Mouse (Mus musculus): ENCODE measurements at regions not wholly inside any gene's neighbourhood (a gene's known extent, or its start where the extent isn't known, plus 50 kb on each side); places are given as distances from the start of the nearest gene placed in this dataset.
A peak's percentile ranks its signal among the peaks of the same experiment; 100 is the strongest.
"Not testable (repeated sequence)": the region's sequence is repeated elsewhere in the genome, so short reads cannot be mapped to it uniquely, and the experiment has no call there.

GRCm38 (mm10) chr8:83837637-83838378 lies 62.1 kb upstream of the Adgrl1 start:
- no peak overlapping the region for H3K4me2 ChIP-seq (replicated peaks)

GRCm38 (mm10) chr8:83829851-83830250 lies 70.1 kb upstream of the Adgrl1 start:
- no peak overlapping the region for H3K9ac ChIP-seq
- ATAC-seq (ENCODE audit: insufficient number of reproducible peaks, low FRiP score, low TSS enrichment, low read depth) = no peak
- H3K36me3 ChIP-seq = no peaks in the 10 kb centered on the region
- 72% methylated on average over 2 of the region's 2 CpGs for WGBS
- no peak overlapping the region for H3K4me2 ChIP-seq (replicated peaks)
- H3K27ac ChIP-seq (replicated peaks) = no peak overlapping the region
- no peak overlapping the region for H3K4me3 ChIP-seq (replicated peaks)
- H3K4me1 ChIP-seq = no peaks in the 10 kb centered on the region
- no peaks in the 10 kb centered on the region for H3K9me3 ChIP-seq (replicated peaks)
- no peaks in the 10 kb centered on the region for H3K27me3 ChIP-seq

More at GRCm38 (mm10) chr8:83837637-83838378, 62.1 kb upstream of the Adgrl1 start:
- Histone ChIP-seq H3K9me3 (replicated peaks) (no peaks in the 10 kb centered on the region), H3K4me3 (replicated peaks) (no peak overlapping the region), H3K27me3 (no peaks in the 10 kb centered on the region), H3K36me3 (no peaks in the 10 kb centered on the region), H3K9ac (no peak overlapping the region), H3K4me1 (no peaks in the 10 kb centered on the region), H3K27ac (replicated peaks) (no peak overlapping the region)
- no peak for ATAC-seq (ENCODE audit: insufficient number of reproducible peaks, low FRiP score, low TSS enrichment, low read depth)
- WGBS = 52% methylated on average over 9 of the region's 9 CpGs

DNA sequence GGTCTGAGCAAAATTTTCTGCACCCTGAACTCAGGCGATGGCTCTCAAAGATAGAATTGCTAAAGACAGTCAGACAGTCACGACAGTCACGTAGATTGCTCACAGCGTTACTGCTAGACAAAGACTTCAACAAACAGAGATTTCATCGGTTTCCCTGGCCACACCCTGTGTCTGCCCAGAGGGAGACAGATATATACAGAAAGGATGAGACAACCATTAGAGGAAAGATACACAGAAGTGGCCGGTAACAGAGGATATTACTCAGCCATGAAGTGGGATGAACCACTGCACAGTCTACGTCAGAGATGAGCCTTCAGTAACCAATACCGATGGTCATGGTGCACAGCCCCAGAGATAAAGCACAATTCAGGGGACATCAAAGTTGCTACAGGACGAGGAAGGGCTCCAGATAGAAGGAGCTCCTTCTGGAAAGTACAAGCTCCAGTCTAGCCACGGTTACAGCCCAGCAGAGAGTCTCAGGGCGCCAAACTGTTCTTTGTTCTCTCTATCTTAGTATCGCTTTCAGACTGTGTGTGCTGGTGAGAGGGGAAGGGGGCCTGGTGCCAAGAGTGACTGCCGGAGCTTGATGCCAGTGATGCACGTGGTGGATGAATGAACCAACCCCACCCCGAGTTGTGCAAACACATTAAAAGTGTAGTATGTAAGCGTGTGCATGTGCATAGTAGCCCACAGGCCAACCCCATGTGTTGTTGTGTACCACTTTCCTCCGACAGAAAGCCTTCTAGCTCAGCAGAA lies 74.8 kb upstream of the Adgrl1 start:
- H3K9me3 ChIP-seq (replicated peaks) = no peaks in the 10 kb centered on the region
- H3K4me1 ChIP-seq = no peaks in the 10 kb centered on the region
- H3K27ac ChIP-seq (replicated peaks) = no peak overlapping the region
- H3K36me3 ChIP-seq = no peaks in the 10 kb centered on the region
- H3K4me3 ChIP-seq (replicated peaks) = no peak overlapping the region
- 81% methylated on average over 17 of the region's 17 CpGs for WGBS
- no peak overlapping the region for H3K4me2 ChIP-seq (replicated peaks)
- no peak for ATAC-seq (ENCODE audit: insufficient number of reproducible peaks, low FRiP score, low TSS enrichment, low read depth)
- no peak overlapping the region for H3K9ac ChIP-seq
- no peaks in the 10 kb centered on the region for H3K27me3 ChIP-seq

- Histone ChIP-seq H3K4me3 (replicated peaks) (no peak overlapping the region), H3K27me3 (no peaks in the 10 kb centered on the region), H3K4me2 (replicated peaks) (no peak overlapping the region), H3K4me1 (no peaks in the 10 kb centered on the region), H3K27ac (replicated peaks) (no peak overlapping the region), H3K36me3 (no peaks in the 10 kb centered on the region), H3K9me3 (replicated peaks) (no peaks in the 10 kb centered on the region), H3K9ac (no peak overlapping the region)
- no peak for ATAC-seq (ENCODE audit: insufficient number of reproducible peaks, low FRiP score, low TSS enrichment, low read depth)
- 80% methylated on average over 4 of the region's 4 CpGs for WGBS
These were observed 78.0 kb upstream of the Adgre5 start for GRCm38 (mm10) chr8:83819086-83819485.

DNA sequence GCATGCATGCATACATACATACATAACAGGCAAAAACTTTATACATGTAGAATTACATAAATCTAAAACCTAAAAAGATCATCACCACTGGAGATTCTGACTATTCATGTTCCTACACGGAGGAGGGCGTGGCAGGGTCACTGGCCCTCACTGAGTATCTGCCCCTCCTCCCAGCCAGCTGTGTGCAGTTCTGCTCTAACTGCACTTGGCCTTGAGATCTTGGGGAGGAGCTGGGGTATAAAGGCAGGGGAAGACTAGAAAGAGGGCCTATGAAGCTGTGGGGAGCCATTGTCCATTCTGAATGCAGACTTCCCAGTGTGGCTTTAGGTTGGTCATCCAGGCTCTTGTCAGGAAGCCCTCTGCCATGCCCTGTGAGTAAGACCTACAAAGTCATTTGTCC lies 69.5 kb upstream of the Adgre5 start:
- WGBS = 75% methylated on average over 2 of the region's 2 CpGs
- H3K27ac ChIP-seq (replicated peaks) = no peak overlapping the region
- no peak overlapping the region for H3K4me2 ChIP-seq (replicated peaks)
- no peak for ATAC-seq (ENCODE audit: insufficient number of reproducible peaks, low FRiP score, low TSS enrichment, low read depth)
- 0 out of 2 replicates have a peak, but pooled peaks cover under 1% of the 10 kb centered on the region for H3K4me1 ChIP-seq
- no peak overlapping the region for H3K4me3 ChIP-seq (replicated peaks)
- no peaks in the 10 kb centered on the region for H3K27me3 ChIP-seq
- H3K9me3 ChIP-seq (replicated peaks) = no peaks in the 10 kb centered on the region
- no peak overlapping the region for H3K9ac ChIP-seq
- no peaks in the 10 kb centered on the region for H3K36me3 ChIP-seq

GRCm38 (mm10) chr8:83805612-83806011 lies 64.5 kb upstream of the Adgre5 start:
- no peaks in the 10 kb centered on the region for H3K36me3 ChIP-seq
- no peaks in the 10 kb centered on the region for H3K9me3 ChIP-seq (replicated peaks)
- no peak for ATAC-seq (ENCODE audit: insufficient number of reproducible peaks, low FRiP score, low TSS enrichment, low read depth)

GRCm38 (mm10) chr8:83803312-83803711 lies 62.2 kb upstream of the Adgre5 start:
- not testable (repeated sequence) for H3K4me3 ChIP-seq (replicated peaks); H3K27me3 ChIP-seq; H3K4me1 ChIP-seq; H3K27ac ChIP-seq (replicated peaks); H3K9me3 ChIP-seq (replicated peaks); ATAC-seq (ENCODE audit: insufficient number of reproducible peaks, low FRiP score, low TSS enrichment, low read depth); H3K36me3 ChIP-seq; H3K9ac ChIP-seq; H3K4me2 ChIP-seq (replicated peaks)
- 28% methylated on average over 1 of the region's 1 CpGs for WGBS

More at GRCm38 (mm10) chr8:83805612-83806011, 64.5 kb upstream of the Adgre5 start:
- H3K27ac ChIP-seq (replicated peaks) = 0 out of 2 replicates have a peak overlapping the region, but pooled peaks have one; percentile 25
- WGBS = 36% methylated on average over 6 of the region's 6 CpGs
- no peak overlapping the region for H3K4me3 ChIP-seq (replicated peaks)
- H3K9ac ChIP-seq = no peak overlapping the region
- H3K4me2 ChIP-seq (replicated peaks) = no peak overlapping the region
- no peaks in the 10 kb centered on the region for H3K27me3 ChIP-seq
- H3K4me1 ChIP-seq = 0 out of 2 replicates have a peak, but pooled peaks cover 3% of the 10 kb centered on the region

DNA sequence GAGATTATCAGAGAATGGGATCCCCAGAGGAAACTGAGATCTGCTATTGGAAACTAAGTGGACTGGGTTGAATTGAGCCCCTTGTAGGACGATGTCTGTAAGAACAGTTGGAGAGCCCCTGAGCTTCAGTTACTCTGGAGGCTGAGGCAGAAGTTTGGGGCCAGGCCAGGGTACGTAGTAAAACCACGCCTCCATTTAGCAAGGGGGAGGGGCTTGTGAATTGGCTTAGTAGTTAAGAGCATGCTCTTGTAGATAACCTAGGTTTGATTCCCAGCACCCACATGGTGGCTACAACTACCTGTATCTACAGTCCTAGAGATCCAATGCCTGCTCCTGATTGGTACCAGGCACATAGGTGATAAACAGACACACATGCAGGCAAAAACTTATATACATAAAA lies 61.4 kb upstream of the Adgre5 start:
- Histone ChIP-seq H3K4me1 (0 out of 2 replicates have a peak, but pooled peaks cover 8% of the 10 kb centered on the region), H3K4me3 (replicated peaks) (no peak overlapping the region), H3K4me2 (replicated peaks) (no peak overlapping the region), H3K27me3 (no peaks in the 10 kb centered on the region), H3K9me3 (replicated peaks) (no peaks in the 10 kb centered on the region), H3K36me3 (no peaks in the 10 kb centered on the region), H3K9ac (no peak overlapping the region), H3K27ac (replicated peaks) (no peak overlapping the region)
- no peak for ATAC-seq (ENCODE audit: insufficient number of reproducible peaks, low FRiP score, low TSS enrichment, low read depth)
- 50% methylated on average over 3 of the region's 3 CpGs for WGBS

GRCm38 (mm10) chr8:83799607-83799950 lies 58.5 kb upstream of the Adgre5 start:
- no peak for ATAC-seq (ENCODE audit: insufficient number of reproducible peaks, low FRiP score, low TSS enrichment, low read depth)
- 50% methylated on average over 8 of the region's 8 CpGs for WGBS
- H3K27ac ChIP-seq (replicated peaks) = no peak overlapping the region

DNA sequence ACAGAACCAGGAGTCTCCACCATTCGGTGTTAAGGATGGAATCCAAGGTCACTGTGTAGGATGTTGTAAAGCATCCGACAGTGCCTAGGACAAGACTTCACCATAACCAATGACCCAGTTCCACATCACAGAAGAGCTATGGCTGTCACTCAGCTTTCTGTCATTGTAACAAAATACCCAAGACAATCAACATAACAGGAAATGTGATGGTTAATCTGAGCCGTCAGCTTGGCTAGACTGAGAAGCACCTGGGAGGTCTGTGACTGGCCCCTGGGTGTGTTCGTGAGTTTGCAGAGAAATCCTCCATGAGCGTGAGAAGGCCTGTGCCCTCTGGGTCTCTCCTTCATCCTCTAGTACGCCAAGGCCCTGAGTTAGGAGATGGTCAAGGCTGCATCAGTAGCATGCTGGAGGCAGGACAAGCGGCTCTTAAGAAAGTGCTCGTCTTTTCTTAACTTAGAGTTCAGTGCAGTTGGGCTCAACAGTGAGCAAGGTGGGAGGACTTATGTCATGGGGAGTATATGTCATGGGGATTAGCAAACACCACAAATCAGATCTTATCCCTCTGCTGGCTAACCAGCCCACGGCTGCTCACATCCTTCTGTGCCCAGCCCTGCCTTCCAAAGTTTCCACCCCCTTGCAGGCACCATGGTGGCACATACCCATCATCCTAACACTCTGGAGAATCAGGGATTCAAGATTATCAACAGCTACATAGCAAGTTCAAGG lies 57.9 kb upstream of the Adgre5 start:
- no peak overlapping the region for H3K4me3 ChIP-seq (replicated peaks)
- H3K36me3 ChIP-seq = no peaks in the 10 kb centered on the region
- no peaks in the 10 kb centered on the region for H3K9me3 ChIP-seq (replicated peaks)
- H3K4me2 ChIP-seq (replicated peaks) = no peak overlapping the region
- ATAC-seq (ENCODE audit: insufficient number of reproducible peaks, low FRiP score, low TSS enrichment, low read depth) = no peak
- no peaks in the 10 kb centered on the region for H3K27me3 ChIP-seq
- 66% methylated on average over 9 of the region's 9 CpGs for WGBS
- H3K9ac ChIP-seq = no peak overlapping the region
- H3K27ac ChIP-seq (replicated peaks) = no peak overlapping the region
- 0 out of 2 replicates have a peak, but pooled peaks cover 5% of the 10 kb centered on the region for H3K4me1 ChIP-seq

More at GRCm38 (mm10) chr8:83799607-83799950, 58.5 kb upstream of the Adgre5 start:
- Histone ChIP-seq H3K9me3 (replicated peaks) (no peaks in the 10 kb centered on the region), H3K4me2 (replicated peaks) (no peak overlapping the region), H3K9ac (no peak overlapping the region), H3K4me3 (replicated peaks) (no peak overlapping the region), H3K36me3 (no peaks in the 10 kb centered on the region), H3K27me3 (no peaks in the 10 kb centered on the region), H3K4me1 (0 out of 2 replicates have a peak, but pooled peaks cover 5% of the 10 kb centered on the region)
